Mouse (Mus musculus): ENCODE data around the gene Gm9508.

Gene Gm9508

GRCm38 (mm10) chr10:77667402-77667801 is 29.6 kb downstream of the Gm9508 start:
- no peak for DNase-seq

GRCm38 (mm10) chr10:77666342-77666741 is 30.7 kb downstream of the Gm9508 start:
- no peak for DNase-seq

- DNase-seq: no peak
These were observed 32.9 kb downstream of the Gm9508 start for GRCm38 (mm10) chr10:77663949-77664665.

GRCm38 (mm10) chr10:77658286-77658994 is 38.6 kb downstream of the Gm9508 start:
- DNase-seq: peak; percentile 45

- no peak for DNase-seq
These were observed 45.0 kb downstream of the Gm9508 start for GRCm38 (mm10) chr10:77652046-77652445.

GRCm38 (mm10) chr10:77647901-77648300 is 49.1 kb downstream of the Gm9508 start:
- DNase-seq: no peak

GRCm38 (mm10) chr10:77647461-77647860 is 49.6 kb downstream of the Gm9508 start:
- no peak for DNase-seq
